Mouse (Mus musculus): ENCODE measurements around the gene Snd1.

The Snd1 gene

GRCm38 (mm10) chr6:28642909-28643308, 168.0 kb downstream of the Snd1 start:
- no peak for DNase-seq

GRCm38 (mm10) chr6:28645231-28645630, 170.3 kb downstream of the Snd1 start:
- DNase-seq, result no peak

GRCm38 (mm10) chr6:28656511-28656910, 181.6 kb downstream of the Snd1 start:
- no peak for DNase-seq

- no peak for DNase-seq
These were observed 188.1 kb downstream of the Snd1 start for GRCm38 (mm10) chr6:28663004-28663403.

- DNase-seq, result no peak
These were observed 188.7 kb downstream of the Snd1 start for GRCm38 (mm10) chr6:28663670-28664069.

- DNase-seq, result no peak
These were observed 189.8 kb downstream of the Snd1 start for GRCm38 (mm10) chr6:28664716-28665115.

- DNase-seq, result peak; percentile 67
These were observed 192.6 kb downstream of the Snd1 start for GRCm38 (mm10) chr6:28667586-28667985.

- no peak for DNase-seq
These were observed 194.3 kb downstream of the Snd1 start for GRCm38 (mm10) chr6:28669251-28669650.

GRCm38 (mm10) chr6:28672388-28672787, 197.4 kb downstream of the Snd1 start:
- no peak for DNase-seq

GRCm38 (mm10) chr6:28674686-28675085, 199.7 kb downstream of the Snd1 start:
- no peak for DNase-seq

- no peak for DNase-seq
These were observed 204.0 kb downstream of the Snd1 start for GRCm38 (mm10) chr6:28678896-28679295.

- DNase-seq, result no peak
These were observed 205.6 kb downstream of the Snd1 start for GRCm38 (mm10) chr6:28680537-28680936.

GRCm38 (mm10) chr6:28681521-28682457, 206.8 kb downstream of the Snd1 start:
- no peak for DNase-seq

GRCm38 (mm10) chr6:28685052-28685451, 210.1 kb downstream of the Snd1 start:
- no peak for DNase-seq

GRCm38 (mm10) chr6:28685745-28686144, 210.8 kb downstream of the Snd1 start:
- DNase-seq, result no peak

- DNase-seq, result no peak
These were observed 212.8 kb downstream of the Snd1 start for GRCm38 (mm10) chr6:28687776-28688175.

GRCm38 (mm10) chr6:28692659-28693058, 217.7 kb downstream of the Snd1 start:
- DNase-seq, result no peak

GRCm38 (mm10) chr6:28697214-28697613, 222.3 kb downstream of the Snd1 start:
- DNase-seq, result no peak

- no peak for DNase-seq
These were observed 229.7 kb downstream of the Snd1 start for GRCm38 (mm10) chr6:28704612-28705011.

GRCm38 (mm10) chr6:28705384-28706107, 230.6 kb downstream of the Snd1 start:
- peak; percentile 72 for DNase-seq

GRCm38 (mm10) chr6:28706108-28706975, 231.4 kb downstream of the Snd1 start:
- peak; percentile 34 for DNase-seq

GRCm38 (mm10) chr6:28706976-28707592, 232.1 kb downstream of the Snd1 start:
- peak; percentile 40 for DNase-seq

Data from cerebellum, adult 9-10 months (tissue).